Mouse (Mus musculus): ENCODE measurements around the gene Cabp7.

- TF ChIP-seq EP300 (optimal IDR thresholded peaks at IDR 0.05) (no peak), CTCF (IDR thresholded peaks at IDR 0.05; ENCODE audit: low read depth) (no peak)
Observed at GRCm38 (mm10) chr11:4738719-4739118, 7.9 kb downstream of the Cabp7 start.
